ENCODE assay signal across 12 mouse cellular contexts in the genomic region with DNA sequence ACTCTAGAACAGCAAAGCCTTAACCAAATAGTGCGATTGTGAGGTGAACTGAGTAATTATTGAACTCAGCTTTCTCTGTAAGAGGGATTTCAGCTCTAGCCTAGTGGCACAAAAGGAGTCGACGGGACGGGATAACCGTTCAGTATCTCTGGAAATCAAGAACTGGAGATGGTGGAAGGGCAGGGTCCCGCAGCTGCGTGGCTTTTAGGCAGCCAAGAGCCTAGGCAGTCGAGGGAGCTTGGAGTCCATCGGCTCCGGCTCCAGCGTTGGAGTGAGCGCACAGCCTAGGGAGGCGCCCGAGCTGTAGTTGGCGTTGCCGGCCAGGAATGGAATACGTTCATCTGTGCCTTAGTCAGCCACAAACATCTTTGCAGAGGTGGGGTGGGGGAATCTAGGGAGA. TPM values are rescaled to one million over a fixed set of nuclear protein-coding genes. Genes with fewer than 3 reads are reported as not detected.
A peak's percentile ranks its signal among the peaks of the same experiment; 100 is the strongest.
DNase-seq lines count a peak whose midpoint lies in the region; TF ChIP-seq lines count a peak whose summit lies in the region.
"Had no signal": no experiment of that assay in that cellular context is flagged by ENCODE, and none has a peak within 500 bp of the region (broad histone marks: within the 10 kb centered on the region; RNA-seq: fewer than 3 reads in every experiment).

No protein-coding gene starts in this region.

- H3K4me3 ChIP-seq in myocyte: peak overlapping the region; percentile 20
- H3K4me3 ChIP-seq: erythroblast, embryonic 14.5 days had no signal

- H3ac ChIP-seq in myocyte (ENCODE audit: control insufficient read depth, insufficient read length): peak overlapping the region; percentile 26

- peak; percentile 60 for TF ChIP-seq POLR2A in myocyte (IDR thresholded peaks at IDR 0.05; ENCODE audit: insufficient read length, low read depth)

- intact Hi-C loops in gastrocnemius, postnatal 36 days (cut with DNase I): no loop called here

- peak overlapping the region; percentile 98 for H3K4me2 ChIP-seq in myocyte (ENCODE audit: low read depth)

- DNase-seq in embryo, embryonic 11 days: peak; percentile 78
- no peak for DNase-seq in embryo, embryonic 9.5 days (ENCODE audit: extremely low spot score)
- DNase-seq in ES-CJ7 (ENCODE audit: low read depth, low spot score): peak; percentile 60
- peak; percentile 56 to 59 for DNase-seq in gastrocnemius, postnatal 36 days
- no peak for DNase-seq in c-Kit-positive CD71-positive TER-119-positive erythroid progenitor cells, embryonic 14.5 days (ENCODE audit: low spot score)
- DNase-seq in cerebellum, postnatal 36 days: no peak
- DNase-seq in urinary bladder, postnatal 10 days (ENCODE audit: low spot score): no peak
- DNase-seq: B cell, adult 2 months; heart, postnatal 14 days had no signal

- H3K36me3 ChIP-seq in myocyte (ENCODE audit: control insufficient read depth, insufficient read depth): no peaks in the 10 kb centered on the region

- H3K79me2 ChIP-seq in myocyte (ENCODE audit: control insufficient read depth, insufficient read depth): peaks cover 96% of the 10 kb centered on the region

- no peaks in the 10 kb centered on the region for H3K27me3 ChIP-seq in myocyte (ENCODE audit: control insufficient read depth, insufficient read depth, insufficient read length)

TF ChIP-seq in myocyte, 11 proteins besides CTCF, POLR2A, EP300 and RAD21:
- TF ChIP-seq E2F4 (IDR thresholded peaks at IDR 0.05; ENCODE audit: insufficient read depth) (no peak), MAX (IDR thresholded peaks at IDR 0.05; ENCODE audit: low read depth) (no peak), CEBPB (IDR thresholded peaks at IDR 0.05; ENCODE audit: insufficient read depth, poor library complexity, severe bottlenecking) (no peak), TCF12 (IDR thresholded peaks at IDR 0.05; ENCODE audit: insufficient read depth, poor library complexity, severe bottlenecking) (no peak), POLR2AphosphoS2 (IDR thresholded peaks at IDR 0.05; ENCODE audit: insufficient read length, low read depth) (peak; percentile 20)
TF ChIP-seq in myocyte: peak in this region for 1.

RNA-seq across cellular contexts. Expression of a gene that starts 7.3 kb away (rescaled TPM):
- 1 to 10 TPM; 6.8 to 7.0 TPM for total RNA-seq in gastrocnemius, postnatal 36 days (2021)
- polyA plus RNA-seq in myocyte (2012; fragmentation: generic; extraction: Trizol): 14.0 TPM
- total RNA-seq: heart, postnatal 14 days; megakaryocyte-erythroid progenitor cell, adult 5-6 weeks had no signal
- polyA plus RNA-seq: erythroblast, embryonic 14.5 days had no signal

RNA-seq across cellular contexts. Expression of a gene that starts 13.4 kb away (rescaled TPM):
- total RNA-seq in gastrocnemius, postnatal 36 days (2021): 1 to 10 TPM; 4.1 to 4.2 TPM
- polyA plus RNA-seq in myocyte (2012; fragmentation: generic; extraction: Trizol): 3.6 TPM
- total RNA-seq: megakaryocyte-erythroid progenitor cell, adult 5-6 weeks had no signal

RNA-seq across cellular contexts. Expression of a gene that starts 14.9 kb away (rescaled TPM):
- total RNA-seq in gastrocnemius, postnatal 36 days (2021): 1 to 10 TPM; 1.5 to 2.0 TPM
- 0.71 TPM for polyA plus RNA-seq in myocyte (2012; fragmentation: generic; extraction: Trizol)
- total RNA-seq: heart, postnatal 14 days; megakaryocyte-erythroid progenitor cell, adult 5-6 weeks had no signal
- polyA plus RNA-seq: erythroblast, embryonic 14.5 days had no signal

RNA-seq across cellular contexts. Expression of a gene that starts 29.1 kb away (rescaled TPM):
- 1 to 10 TPM; 5.0 to 5.5 TPM for total RNA-seq in gastrocnemius, postnatal 36 days (2021)
- 10.5 TPM for polyA plus RNA-seq in myocyte (2012; fragmentation: generic; extraction: Trizol)
- total RNA-seq: heart, postnatal 14 days; megakaryocyte-erythroid progenitor cell, adult 5-6 weeks had no signal
- polyA plus RNA-seq: erythroblast, embryonic 14.5 days had no signal

RNA-seq across cellular contexts. Expression of a gene that starts 38.1 kb away (rescaled TPM):
- total RNA-seq in gastrocnemius, postnatal 36 days (2021): 1 to 10 TPM; 1.9 to 2.3 TPM
- 1.2 TPM for polyA plus RNA-seq in myocyte (2012; fragmentation: generic; extraction: Trizol)
- total RNA-seq: heart, postnatal 14 days; megakaryocyte-erythroid progenitor cell, adult 5-6 weeks had no signal
- polyA plus RNA-seq: erythroblast, embryonic 14.5 days had no signal

Comparison
In these comparisons a context has a peak if more than half of its experiments do, and no peak if none do; other contexts are left out.
1. DNase-seq: peak in embryo, embryonic 11 days (single experiment), ES-CJ7 (single experiment) and gastrocnemius, postnatal 36 days (2 of 2); none in embryo, embryonic 9.5 days (single experiment), c-Kit-positive CD71-positive TER-119-positive erythroid progenitor cells, embryonic 14.5 days (single experiment), cerebellum, postnatal 36 days (0 of 2) and urinary bladder, postnatal 10 days (single experiment).